Mouse (Mus musculus) heart, postnatal 0 days (tissue): ENCODE data around the gene 9930021J03Rik. TPM values are rescaled to one million over a fixed set of nuclear protein-coding genes. Genes with fewer than 3 reads are reported as not detected.
A peak's percentile ranks its signal among the peaks of the same experiment; 100 is the strongest.

Experiments used
- ATAC-seq: fragments of 200-750 bp; cut with Nextera tagmentation; 2 replicates; pipeline ENCODE4 v1.8.0; 2017; ENCODE audit warnings: low read depth, moderate number of reproducible peaks, moderate library complexity; ENCODE audit not compliant: insufficient read depth
- DNase-seq: peaks from one replicate; pipeline ENCODE4 v3.0.0-alpha.2; 2016; ENCODE audit warnings: low spot score
- H3K27ac ChIP-seq: fragments of 300-500 bp; sonication (generic); 2 replicates; pipeline ENCODE4 v1.5.1; 2014; ENCODE audit warnings: low read depth, mild to moderate bottlenecking
- H3K27me3 ChIP-seq: fragments of 300-500 bp; sonication (generic); 2 replicates; pipeline ENCODE4 v1.6.1; 2014; ENCODE audit warnings: low read length, mixed read lengths; ENCODE audit not compliant: control insufficient read depth, insufficient read depth
- H3K36me3 ChIP-seq: fragments of 300-500 bp; sonication (generic); replicated peaks from 2 replicates; pipeline ENCODE4 v1.6.1; 2014; ENCODE audit warnings: low read length, mixed read lengths; ENCODE audit not compliant: control insufficient read depth, insufficient read depth
- H3K4me1 ChIP-seq: fragments of 300-500 bp; sonication (generic); 2 replicates; pipeline ENCODE4 v1.6.1; 2014; ENCODE audit warnings: antibody characterized with exemption; ENCODE audit not compliant: control insufficient read depth, insufficient read depth
- H3K4me2 ChIP-seq: fragments of 300-500 bp; sonication (generic); 2 replicates; pipeline ENCODE4 v1.6.1; 2014; ENCODE audit warnings: low read depth, mild to moderate bottlenecking, low read length, moderate library complexity
- H3K4me3 ChIP-seq: fragments of 300-500 bp; sonication (generic); 2 replicates; pipeline ENCODE4 v1.5.1; 2014; ENCODE audit warnings: low read depth, low read length
- H3K9ac ChIP-seq: fragments of 300-500 bp; sonication (generic); replicated peaks from 2 replicates; pipeline ENCODE4 v1.6.1; 2014; ENCODE audit warnings: low read depth, low read length, mixed read lengths
- H3K9me3 ChIP-seq: fragments of 300-500 bp; sonication (generic); replicated peaks from 2 replicates; pipeline ENCODE4 v1.6.1; 2016; ENCODE audit warnings: low read length; ENCODE audit not compliant: control insufficient read depth
- CTCF ChIP-seq: IDR thresholded peaks from 2 replicates; pipeline ENCODE4 v1.5.1; 2016; ENCODE audit warnings: antibody characterized with exemption, control low read depth, low read depth
- EP300 ChIP-seq: IDR thresholded peaks from 2 replicates; pipeline ENCODE4 v1.6.1; 2016; ENCODE audit warnings: antibody characterized with exemption, low read depth
- WGBS: fragments of 180-500 bp; shearing (Covaris S2); extraction: QIAGEN DNeasy Blood & Tissue Kit; methylation state at CpG from one replicate; pipeline ENCODE4 v1.1.7; 2014; 5-methylcytosine and 5-hydroxymethylcytosine counted together
- polyA plus RNA-seq: library from polyadenylated mRNA; unstranded; fragments of >200 nt; fragmentation: Nextera tagmentation; extraction: Ambion mirVana; gene quantifications from 2 replicates; pipeline ENCODE4 v1.2.1, GENCODE M21; 2015
- total RNA-seq: library from RNA; depleted of rRNA; stranded (reverse); fragments of >200 nt; gene quantifications from 2 replicates; pipeline ENCODE4 v1.2.3, GENCODE M21; 2014; ENCODE audit warnings: low replicate concordance

The 9930021J03Rik gene
- total and polyA plus RNA-seq, 2 experiments from 2014 or later, result 1.9 to 8.6 TPM

DNA sequence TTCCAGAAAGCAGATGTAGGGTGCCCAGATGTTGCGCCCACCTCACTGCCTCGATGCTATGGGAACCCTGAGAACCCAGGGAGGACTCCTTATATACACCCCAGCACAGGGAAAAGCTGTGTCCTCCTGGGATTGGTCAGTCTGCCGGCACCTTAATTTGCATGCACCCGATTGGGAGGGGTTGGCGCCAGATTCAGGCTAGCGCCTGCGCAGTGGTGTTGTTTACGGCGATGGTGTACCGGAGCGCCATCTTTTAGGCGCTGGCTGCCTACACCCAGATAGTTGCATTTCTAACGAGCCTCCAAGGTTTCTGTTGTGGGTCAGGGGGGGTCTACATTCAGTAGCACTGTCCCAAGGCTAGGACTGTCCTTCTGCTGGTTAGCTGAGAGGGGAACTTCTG is 133.1 kb downstream of the 9930021J03Rik start:
- TF ChIP-seq EP300 (no peak), CTCF (no peak)
- DNase-seq (no peak), ATAC-seq (no peak)
- H3K27ac ChIP-seq, result no peak overlapping the region
- no peaks in the 10 kb centered on the region for H3K36me3 ChIP-seq
- whole genome bisulfite sequencing, result 93% methylated on average over 13 of the region's 13 CpGs
- H3K4me3 ChIP-seq, result no peak overlapping the region
- no peaks in the 10 kb centered on the region for H3K27me3 ChIP-seq
- H3K4me2 ChIP-seq, result no peak overlapping the region
- H3K4me1 ChIP-seq, result no peaks in the 10 kb centered on the region
- H3K9ac ChIP-seq, result no peak overlapping the region
- no peaks in the 10 kb centered on the region for H3K9me3 ChIP-seq

DNA sequence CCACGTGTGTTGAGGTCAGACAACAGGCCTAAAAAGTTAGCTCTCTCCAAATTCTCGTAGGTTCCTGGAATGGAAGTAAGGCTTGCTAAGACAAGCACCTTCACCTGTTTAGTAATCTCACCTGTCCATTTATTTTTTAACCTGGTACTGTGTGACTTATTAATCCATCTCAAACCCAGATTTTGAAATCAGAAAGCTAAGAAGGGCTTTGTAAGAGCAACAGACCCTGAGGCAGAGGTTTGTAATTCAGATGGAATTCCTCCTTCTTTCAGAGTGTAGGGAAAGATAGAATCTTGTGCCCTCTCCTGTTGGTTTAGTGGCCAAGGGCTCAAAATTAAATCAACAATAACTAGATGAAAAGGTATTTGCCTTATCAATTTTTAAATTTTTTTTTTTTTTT is 134.6 kb downstream of the 9930021J03Rik start:
- Histone ChIP-seq H3K4me2 (no peak overlapping the region), H3K27ac (no peak overlapping the region), H3K4me3 (no peak overlapping the region), H3K4me1 (peaks cover 6% of the 10 kb centered on the region; the same call in 1 of the 2 replicates), H3K27me3 (no peaks in the 10 kb centered on the region), H3K9ac (no peak overlapping the region), H3K9me3 (no peaks in the 10 kb centered on the region), H3K36me3 (no peaks in the 10 kb centered on the region)
- DNase-seq (no peak), ATAC-seq (no peak)
- WGBS, result 72% methylated on average over 2 of the region's 2 CpGs
- TF ChIP-seq EP300 (no peak), CTCF (no peak)

DNA sequence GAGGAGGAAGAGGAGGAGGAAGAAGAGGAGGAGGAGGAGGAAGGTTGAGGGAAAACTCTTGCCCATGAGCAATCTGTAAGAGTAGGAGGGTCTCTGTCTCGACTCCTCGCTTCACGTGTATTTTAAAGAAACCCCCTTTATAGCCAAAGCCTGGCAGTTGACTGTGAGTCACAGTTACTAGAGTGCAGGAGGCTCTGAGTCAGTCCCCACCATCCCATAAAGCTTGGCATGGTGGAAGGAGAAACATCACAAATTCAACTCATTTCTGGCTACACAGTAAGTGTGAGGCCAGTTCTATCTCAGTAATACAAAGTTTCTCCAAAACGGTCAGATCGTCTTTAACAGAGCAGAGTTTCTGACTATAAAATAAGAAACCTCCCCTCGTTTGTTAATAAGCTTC is 135.5 kb downstream of the 9930021J03Rik start:
- no peak for DNase-seq
- H3K27ac ChIP-seq, result no peak overlapping the region
- no peak overlapping the region for H3K4me3 ChIP-seq
- no peak overlapping the region for H3K4me2 ChIP-seq
- H3K9me3 ChIP-seq, result no peaks in the 10 kb centered on the region
- 88% methylated on average over 6 of the region's 6 CpGs for WGBS
- H3K4me1 ChIP-seq, result peaks cover 6% of the 10 kb centered on the region; the same call in 1 of the 2 replicates
- H3K9ac ChIP-seq, result no peak overlapping the region
- H3K27me3 ChIP-seq, result no peaks in the 10 kb centered on the region
- ATAC-seq, result no peak
- no peaks in the 10 kb centered on the region for H3K36me3 ChIP-seq
- no peak for TF ChIP-seq EP300
- TF ChIP-seq CTCF, result no peak

DNA sequence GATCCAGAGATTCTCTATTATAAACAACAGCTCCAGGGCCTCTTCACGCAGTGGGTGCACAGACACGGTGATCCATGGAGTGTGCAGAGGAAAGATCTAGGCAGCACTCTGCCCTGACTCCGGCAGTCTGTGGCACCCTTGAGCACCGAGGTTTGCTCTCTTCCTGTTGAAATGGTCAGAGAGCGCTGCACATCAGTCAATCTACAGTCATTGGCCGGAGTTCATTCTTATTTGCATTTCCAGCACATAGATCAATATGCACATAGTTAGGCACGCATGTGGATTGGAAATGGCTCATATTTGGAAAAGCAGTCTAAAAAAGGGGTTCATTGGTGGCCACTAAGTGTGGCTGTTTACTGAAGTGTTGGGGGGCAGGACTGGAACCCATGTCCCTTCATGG is 137.7 kb downstream of the 9930021J03Rik start:
- TF ChIP-seq EP300 (no peak), CTCF (no peak)
- Histone ChIP-seq H3K27ac (no peak overlapping the region), H3K27me3 (no peaks in the 10 kb centered on the region), H3K4me2 (no peak overlapping the region), H3K9me3 (no peaks in the 10 kb centered on the region), H3K4me1 (peaks cover 6% of the 10 kb centered on the region; the same call in 1 of the 2 replicates), H3K9ac (no peak overlapping the region), H3K36me3 (no peaks in the 10 kb centered on the region), H3K4me3 (no peak overlapping the region)
- 90% methylated on average over 7 of the region's 7 CpGs for WGBS
- DNase-seq (no peak), ATAC-seq (no peak)

DNA sequence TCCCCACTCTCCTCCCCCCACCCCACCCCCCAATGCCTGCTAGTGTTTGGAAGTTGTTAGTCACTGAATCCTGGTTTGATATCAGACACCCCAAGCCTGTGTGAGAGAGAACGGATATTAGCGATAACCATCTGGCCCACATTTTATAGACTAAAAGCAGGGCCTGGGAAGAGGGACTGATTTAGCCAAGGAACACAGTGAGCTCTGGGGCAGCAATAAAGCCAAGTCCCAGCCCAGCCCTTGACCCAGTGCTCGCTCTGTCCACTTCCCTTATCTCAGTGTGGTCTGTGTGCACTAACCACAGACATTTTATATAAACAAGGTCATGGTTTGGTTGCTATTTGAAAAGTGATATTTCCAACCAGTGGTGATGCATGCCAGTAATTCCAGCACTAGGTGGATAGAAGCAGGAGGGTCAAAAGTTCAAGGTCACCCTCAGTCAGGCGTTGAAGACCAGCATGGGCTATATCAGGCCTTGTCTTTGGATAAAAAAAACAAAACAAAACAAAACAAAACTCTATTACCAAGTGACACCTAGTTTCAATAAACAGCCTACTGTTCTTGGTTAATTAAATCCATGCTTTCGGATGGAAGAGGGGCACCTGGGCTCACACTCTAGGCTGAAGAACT is 138.7 kb downstream of the 9930021J03Rik start:
- TF ChIP-seq EP300 (no peak), CTCF (no peak)
- Histone ChIP-seq H3K9ac (no peak overlapping the region), H3K27ac (no peak overlapping the region), H3K27me3 (no peaks in the 10 kb centered on the region), H3K36me3 (no peaks in the 10 kb centered on the region), H3K4me3 (no peak overlapping the region), H3K4me1 (peaks cover 10% of the 10 kb centered on the region), H3K9me3 (no peaks in the 10 kb centered on the region), H3K4me2 (no peak overlapping the region)
- ATAC-seq (0 out of 2 replicates have a peak, but pooled peaks have one; percentile 39), DNase-seq (peak; percentile 13)
- 53% methylated on average over 5 of the region's 5 CpGs for WGBS

DNA sequence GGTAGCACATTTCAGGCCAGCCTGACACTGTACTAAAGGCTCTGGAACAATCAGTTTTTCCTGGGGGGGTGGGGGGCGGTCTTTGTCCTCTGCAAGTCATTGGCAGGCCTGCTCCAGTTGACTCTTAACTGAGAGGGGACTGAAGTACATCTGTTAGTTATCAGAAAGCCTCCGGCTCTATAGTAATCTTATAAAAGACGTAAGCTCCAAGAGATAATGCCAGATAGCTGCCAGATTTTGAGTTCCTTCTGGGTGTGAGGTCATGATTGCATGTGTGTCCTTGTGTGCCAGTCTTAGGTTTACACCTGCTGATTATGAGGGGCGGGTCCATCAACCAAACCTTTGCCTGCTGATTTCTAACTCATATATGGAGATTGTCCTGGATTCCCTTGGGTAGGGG is 139.6 kb downstream of the 9930021J03Rik start:
- Histone ChIP-seq H3K4me3 (no peak overlapping the region), H3K4me2 (no peak overlapping the region), H3K27ac (no peak overlapping the region), H3K9me3 (no peaks in the 10 kb centered on the region), H3K27me3 (no peaks in the 10 kb centered on the region), H3K9ac (no peak overlapping the region), H3K4me1 (peaks cover 12% of the 10 kb centered on the region), H3K36me3 (no peaks in the 10 kb centered on the region)
- 63% methylated on average over 4 of the region's 4 CpGs for whole genome bisulfite sequencing
- TF ChIP-seq EP300 (no peak), CTCF (no peak)
- no peak for DNase-seq
- ATAC-seq, result no peak
